ENCODE assay signal across 18 mouse cellular contexts in the genomic region with DNA sequence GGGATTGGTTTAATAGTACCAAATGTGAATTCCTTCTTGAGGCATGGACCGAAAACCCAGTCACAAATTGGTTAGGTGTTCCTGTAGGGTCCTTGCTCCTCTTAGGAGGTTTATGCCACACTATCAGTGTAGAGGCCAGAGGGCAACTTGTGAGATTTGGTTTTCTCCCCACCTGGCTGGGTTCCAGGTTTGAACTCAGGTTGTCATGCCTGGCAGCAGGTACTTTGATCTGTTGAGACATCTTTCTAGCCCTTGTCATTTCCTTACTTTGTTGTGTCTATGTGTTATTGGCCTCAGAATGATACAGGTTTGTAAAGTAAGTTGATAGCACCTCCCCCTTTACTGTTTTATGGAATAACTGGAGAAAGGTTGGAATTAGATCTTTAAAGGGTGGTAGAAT.
"Had no signal": no experiment of that assay in that cellular context is flagged by ENCODE, and none has a peak within 500 bp of the region (broad histone marks: within the 10 kb centered on the region; RNA-seq: fewer than 3 reads in every experiment).

No protein-coding gene starts in this region.

- H3K27me3 ChIP-seq: midbrain, embryonic 13.5 days; neural tube, embryonic 13.5 days; neural tube, embryonic 15.5 days had no signal

- H3K4me3 ChIP-seq: midbrain, embryonic 10.5 days; midbrain, embryonic 13.5 days; myocyte; neural tube, embryonic 13.5 days; neural tube, embryonic 15.5 days had no signal

- H3K4me1 ChIP-seq: midbrain, embryonic 10.5 days; midbrain, embryonic 13.5 days; neural tube, embryonic 13.5 days; neural tube, embryonic 15.5 days had no signal

- H3K27ac ChIP-seq: midbrain, embryonic 10.5 days; midbrain, embryonic 13.5 days; neural tube, embryonic 13.5 days; neural tube, embryonic 15.5 days had no signal

- ATAC-seq: midbrain, embryonic 13.5 days; midbrain, embryonic 16.5 days had no signal

- H3K9me3 ChIP-seq: midbrain, embryonic 10.5 days; midbrain, embryonic 13.5 days; neural tube, embryonic 13.5 days; neural tube, embryonic 15.5 days had no signal

- DNase-seq: lung, adult 18-20 months; lung, embryonic 14.5 days; lung, postnatal 10 days; lung, postnatal 4 days; retina, postnatal 1 day; right cerebral cortex, adult 18-20 months; right cerebral cortex, postnatal 25 days; right cerebral cortex, postnatal 4 days; spleen, adult 18-20 months; thymus, adult 18-20 months; thymus, postnatal 14 days; thymus, postnatal 36 days had no signal

- H3K4me2 ChIP-seq: lung, embryonic 14.5 days; midbrain, embryonic 13.5 days; neural tube, embryonic 13.5 days; neural tube, embryonic 15.5 days had no signal

- H3K36me3 ChIP-seq: midbrain, embryonic 13.5 days; neural tube, embryonic 13.5 days; neural tube, embryonic 15.5 days had no signal

- H3K9ac ChIP-seq: lung, embryonic 14.5 days; midbrain, embryonic 13.5 days; neural tube, embryonic 13.5 days; neural tube, embryonic 15.5 days had no signal
